Mouse (Mus musculus): ENCODE measurements around the gene Gadd45b. TPM values are rescaled to one million over a fixed set of nuclear protein-coding genes. Genes with fewer than 3 reads are reported as not detected.

Gene Gadd45b
- total and polyA plus RNA-seq, 3 experiments = 14.9 to 52.5 (median 24.4) TPM

DNA sequence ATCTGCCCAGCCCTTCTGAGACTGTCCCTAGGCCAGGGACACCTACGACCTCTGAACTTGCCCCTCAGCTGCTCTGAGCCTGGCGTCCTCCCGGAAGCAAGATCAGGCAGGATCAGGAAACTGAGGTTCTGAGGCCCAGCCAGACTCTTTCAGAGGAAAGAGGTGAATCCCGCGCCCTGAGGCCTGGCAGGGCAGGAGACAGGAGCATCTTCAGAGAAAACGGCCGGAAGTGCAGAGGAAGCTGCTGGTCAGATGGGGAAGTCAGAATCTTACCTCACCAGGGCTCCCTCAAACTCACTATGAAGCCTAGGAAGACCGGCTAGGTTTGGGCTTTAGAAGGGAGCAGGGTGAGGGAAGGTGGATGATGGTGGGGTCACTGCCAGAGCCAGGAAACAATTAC lies 13.0 kb downstream of the Gadd45b start:
- in situ Hi-C loops (cut with MboI; ENCODE audit: low pct_ligation_motif_present, low pct_unique_long_range_greater_than_20kb, low sequenced_read_pairs) (no loop called here), dilution Hi-C loops (cut with MboI; ENCODE audit: extremely low pct_ligation_motif_present, extremely low pct_unique_long_range_greater_than_20kb, low sequenced_read_pairs) (no loop called here)
- Histone ChIP-seq H3K79me2 (replicated peaks; ENCODE audit: control insufficient read depth, extremely low read depth, insufficient read depth, poor library complexity, severe bottlenecking) (no peaks in the 10 kb centered on the region), H3K4me1 (ENCODE audit: control insufficient read depth in 1 of 2, insufficient read depth in 2 of 2) (peaks cover 27 to 53% of the 10 kb centered on the region in 2 experiments), H3K9me3 (replicated peaks; ENCODE audit: low read length) (no peaks in the 10 kb centered on the region), H3K36me3 (replicated peaks in 1 of 2; ENCODE audit: control insufficient read depth in 1 of 2, insufficient read depth in 1 of 2, low read length in 1 of 2) (no peaks in the 10 kb centered on the region), H3K27ac (ENCODE audit: insufficient read depth, low read depth) (no peak overlapping the region), H3K4me2 (ENCODE audit: insufficient read depth, low read depth, poor library complexity, severe bottlenecking) (no peak overlapping the region), H3K4me3 (replicated peaks in 1 of 3; ENCODE audit: low read depth in 2 of 3, low read length in 2 of 3, poor library complexity in 1 of 3) (no peak overlapping the region), H3K9ac (ENCODE audit: insufficient read depth, low read depth) (no peak overlapping the region), H3K27me3 (replicated peaks) (peaks cover 50% of the 10 kb centered on the region)
- no peak for DNase-seq (ENCODE audit: extremely low read depth)
- TF ChIP-seq ZMIZ1 (IDR thresholded peaks at IDR 0.05; ENCODE audit: low read depth, low read length) (no peak), KAT2A (IDR thresholded peaks at IDR 0.05; ENCODE audit: insufficient replicate concordance, low read length) (no peak), USF2 (conservative IDR thresholded peaks at IDR 0.05; ENCODE audit: low read depth, low read length) (no peak), TBP (conservative IDR thresholded peaks at IDR 0.05; ENCODE audit: low read depth, low read length) (no peak), ZNF384 (IDR thresholded peaks at IDR 0.05; ENCODE audit: low read depth, low read length) (no peak), HCFC1 (IDR thresholded peaks at IDR 0.05; ENCODE audit: low read depth, low read length) (no peak), E2F4 (IDR thresholded peaks at IDR 0.05; ENCODE audit: insufficient replicate concordance, low read depth, low read length) (no peak), MAFK (IDR thresholded peaks at IDR 0.05; ENCODE audit: insufficient replicate concordance, low read length) (no peak), JUN (IDR thresholded peaks at IDR 0.05; ENCODE audit: insufficient read depth, low read depth, low read length) (no peak)

DNA sequence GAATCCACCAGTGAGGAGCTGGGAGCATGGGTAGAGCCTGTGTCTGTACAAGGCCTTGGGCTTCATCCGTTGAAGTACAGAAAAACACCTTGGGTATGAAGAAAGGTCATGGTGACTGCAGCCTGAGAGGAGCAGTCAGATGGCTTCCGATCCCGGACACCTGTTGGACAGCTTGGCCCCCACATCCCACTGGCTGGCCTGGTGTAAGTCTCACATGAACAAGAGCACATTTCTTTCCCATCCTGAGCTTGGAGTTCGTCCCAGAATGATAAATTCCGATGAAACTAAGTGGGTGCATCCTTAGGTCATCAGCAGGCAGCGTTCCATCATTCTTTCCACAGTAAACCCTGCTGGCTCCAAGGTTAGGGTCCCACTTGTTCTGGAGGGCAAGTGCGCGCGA lies 13.8 kb downstream of the Gadd45b start:
- Histone ChIP-seq H3K27me3 (replicated peaks) (peaks cover 42% of the 10 kb centered on the region), H3K36me3 (replicated peaks in 1 of 2; ENCODE audit: control insufficient read depth in 1 of 2, insufficient read depth in 1 of 2, low read length in 1 of 2) (no peaks in the 10 kb centered on the region), H3K9me3 (replicated peaks; ENCODE audit: low read length) (no peaks in the 10 kb centered on the region), H3K4me3 (replicated peaks in 1 of 3; ENCODE audit: low read depth in 2 of 3, low read length in 2 of 3, poor library complexity in 1 of 3) (no peak overlapping the region), H3K27ac (ENCODE audit: insufficient read depth, low read depth) (no peak overlapping the region), H3K4me1 (ENCODE audit: control insufficient read depth in 1 of 2, insufficient read depth in 2 of 2) (peaks cover 27 to 50% of the 10 kb centered on the region in 2 experiments), H3K4me2 (ENCODE audit: insufficient read depth, low read depth, poor library complexity, severe bottlenecking) (no peak overlapping the region), H3K79me2 (replicated peaks; ENCODE audit: control insufficient read depth, extremely low read depth, insufficient read depth, poor library complexity, severe bottlenecking) (no peaks in the 10 kb centered on the region), H3K9ac (ENCODE audit: insufficient read depth, low read depth) (no peak overlapping the region)
- dilution Hi-C loops (cut with MboI; ENCODE audit: extremely low pct_ligation_motif_present, extremely low pct_unique_long_range_greater_than_20kb, low sequenced_read_pairs) = no loop called here
- no peak for DNase-seq (ENCODE audit: extremely low read depth)
- in situ Hi-C loops (cut with MboI; ENCODE audit: low pct_ligation_motif_present, low pct_unique_long_range_greater_than_20kb, low sequenced_read_pairs) = no loop called here
- TF ChIP-seq MAX (IDR thresholded peaks at IDR 0.05; ENCODE audit: low read length) (no peak), MAZ (IDR thresholded peaks at IDR 0.05; ENCODE audit: low read depth, low read length) (no peak), IRF4 (IDR thresholded peaks at IDR 0.05; ENCODE audit: low read depth, low read length) (no peak), USF2 (conservative IDR thresholded peaks at IDR 0.05; ENCODE audit: low read depth, low read length) (no peak), UBTF (IDR thresholded peaks at IDR 0.05; ENCODE audit: low read depth, low read length) (no peak), BHLHE40 (IDR thresholded peaks at IDR 0.05; ENCODE audit: low read depth, low read length) (no peak), USF1 (IDR thresholded peaks at IDR 0.05; ENCODE audit: low read depth, low read length) (no peak), CHD2 (IDR thresholded peaks at IDR 0.05; ENCODE audit: low read length) (no peak), CHD1 (IDR thresholded peaks at IDR 0.05; ENCODE audit: low read depth, low read length) (no peak), HCFC1 (IDR thresholded peaks at IDR 0.05; ENCODE audit: low read depth, low read length) (no peak), EP300 (IDR thresholded peaks at IDR 0.05; ENCODE audit: low read length) (no peak), POLR2AphosphoS2 (IDR thresholded peaks at IDR 0.05; ENCODE audit: low read depth, low read length) (no peak), GABPA (IDR thresholded peaks at IDR 0.05; ENCODE audit: insufficient replicate concordance, low read depth, low read length) (no peak), CTCF (conservative IDR thresholded peaks at IDR 0.05 in 1 of 2, IDR thresholded peaks at IDR 0.05 in 1 of 2; ENCODE audit: low read depth in 2 of 2, low read length in 2 of 2) (no peak), NELFE (IDR thresholded peaks at IDR 0.05; ENCODE audit: low read depth, low read length) (no peak), RAD21 (IDR thresholded peaks at IDR 0.05; ENCODE audit: low read depth, low read length) (no peak), MAFK (IDR thresholded peaks at IDR 0.05; ENCODE audit: insufficient replicate concordance, low read length) (no peak), ZNF384 (IDR thresholded peaks at IDR 0.05; ENCODE audit: low read depth, low read length) (no peak), ELF1 (IDR thresholded peaks at IDR 0.05; ENCODE audit: low read depth, low read length) (no peak), ZKSCAN1 (IDR thresholded peaks at IDR 0.05; ENCODE audit: borderline replicate concordance, low read depth, low read length) (no peak)

All from CH12.LX (cell line).